Mouse (Mus musculus): Measurements from ENCODE around the gene Irf2. TPM values are rescaled to one million over a fixed set of nuclear protein-coding genes. Genes with fewer than 3 reads are reported as not detected.

The Irf2 gene
- polyA plus RNA-seq, 1 experiment from 2014 or later, result 23.1 TPM

DNA sequence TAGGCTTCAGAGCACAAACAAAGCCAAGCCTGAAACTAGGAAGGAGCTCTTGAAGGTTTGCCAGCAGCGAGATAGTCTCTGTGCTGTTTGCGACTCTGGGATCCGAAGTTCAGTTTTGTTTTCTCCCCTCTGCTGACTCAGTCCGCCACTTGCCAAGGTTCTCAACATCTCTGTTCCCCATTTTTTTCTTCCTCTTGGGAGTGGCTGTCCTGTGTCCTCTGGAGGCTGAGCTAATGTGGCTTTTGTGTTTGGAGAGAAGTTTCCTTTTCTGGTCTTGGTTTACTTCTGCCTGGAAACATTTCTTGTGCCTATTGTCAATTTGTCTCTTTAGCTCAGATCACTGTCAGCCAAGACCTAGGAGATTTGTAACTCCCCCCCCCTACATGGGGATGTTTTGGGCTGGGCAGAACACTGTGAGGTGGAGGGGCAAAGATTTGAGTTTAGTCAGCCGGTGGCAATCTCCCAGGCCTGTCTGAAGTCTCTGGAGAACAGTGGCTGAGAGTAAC, 103.2 kb downstream of the Irf2 start:
- TF ChIP-seq EP300 (IDR thresholded peaks at IDR 0.05; ENCODE audit: low read depth) (no peak), CTCF (IDR thresholded peaks at IDR 0.05; ENCODE audit: low read depth) (no peak)
- Histone ChIP-seq H3K9ac (replicated peaks) (peak overlapping the region; percentile 18; the same call in 1 of the 2 replicates), H3K27me3 (ENCODE audit: insufficient read depth, low read length) (no peaks in the 10 kb centered on the region), H3K4me3 (ENCODE audit: low read depth, low read length) (no peak overlapping the region), H3K9me3 (ENCODE audit: low read length) (no peaks in the 10 kb centered on the region), H3K4me1 (ENCODE audit: insufficient read depth) (peaks cover 40% of the 10 kb centered on the region), H3K36me3 (replicated peaks; ENCODE audit: insufficient read depth, low read length) (peaks cover 40% of the 10 kb centered on the region), H3K4me2 (ENCODE audit: low read depth, low read length) (peak overlapping the region; percentile 30), H3K27ac (ENCODE audit: low read depth) (peak overlapping the region; percentile 89)
- ATAC-seq (peak; percentile 44; the same call in 1 of the 2 replicates), DNase-seq (peak; percentile 48)
- 16% methylated on average over 5 of the region's 5 CpGs for WGBS (ENCODE audit: insufficient replicate concordance)

DNA sequence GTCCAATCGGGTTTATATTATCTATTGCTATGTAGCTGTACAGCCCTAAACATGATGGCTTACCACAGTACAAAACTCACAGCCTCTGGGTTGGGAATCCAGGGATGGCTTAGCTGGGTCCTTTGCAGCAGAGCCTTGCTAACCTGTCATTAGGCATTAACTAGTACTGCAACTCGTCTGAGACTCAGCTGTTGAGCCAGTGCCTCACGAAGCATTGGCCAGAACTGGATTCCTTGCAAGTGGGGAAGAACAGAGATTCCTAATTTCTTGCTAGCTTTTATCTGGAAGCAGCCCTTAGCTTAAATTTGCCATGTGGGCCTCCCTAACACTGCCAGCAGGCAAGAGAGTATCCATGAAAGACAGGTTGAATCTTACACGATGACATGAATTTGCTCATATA, 104.3 kb downstream of the Irf2 start:
- no peak overlapping the region for H3K4me3 ChIP-seq (ENCODE audit: low read depth, low read length)
- 0 out of 2 replicates have a peak overlapping the region, but pooled peaks have one; percentile 7 for H3K9ac ChIP-seq (replicated peaks)
- H3K9me3 ChIP-seq (ENCODE audit: low read length), result no peaks in the 10 kb centered on the region
- DNase-seq, result no peak
- peak overlapping the region; percentile 89 for H3K27ac ChIP-seq (ENCODE audit: low read depth)
- H3K4me1 ChIP-seq (ENCODE audit: insufficient read depth), result peaks cover 44% of the 10 kb centered on the region
- no peaks in the 10 kb centered on the region for H3K27me3 ChIP-seq (ENCODE audit: insufficient read depth, low read length)
- no peak overlapping the region for H3K4me2 ChIP-seq (ENCODE audit: low read depth, low read length)
- WGBS (ENCODE audit: insufficient replicate concordance), result 72% methylated on average over 4 of the region's 4 CpGs
- TF ChIP-seq EP300 (IDR thresholded peaks at IDR 0.05; ENCODE audit: low read depth) (no peak), CTCF (IDR thresholded peaks at IDR 0.05; ENCODE audit: low read depth) (no peak)
- peaks cover 44% of the 10 kb centered on the region for H3K36me3 ChIP-seq (replicated peaks; ENCODE audit: insufficient read depth, low read length)
- no peak for ATAC-seq

DNA sequence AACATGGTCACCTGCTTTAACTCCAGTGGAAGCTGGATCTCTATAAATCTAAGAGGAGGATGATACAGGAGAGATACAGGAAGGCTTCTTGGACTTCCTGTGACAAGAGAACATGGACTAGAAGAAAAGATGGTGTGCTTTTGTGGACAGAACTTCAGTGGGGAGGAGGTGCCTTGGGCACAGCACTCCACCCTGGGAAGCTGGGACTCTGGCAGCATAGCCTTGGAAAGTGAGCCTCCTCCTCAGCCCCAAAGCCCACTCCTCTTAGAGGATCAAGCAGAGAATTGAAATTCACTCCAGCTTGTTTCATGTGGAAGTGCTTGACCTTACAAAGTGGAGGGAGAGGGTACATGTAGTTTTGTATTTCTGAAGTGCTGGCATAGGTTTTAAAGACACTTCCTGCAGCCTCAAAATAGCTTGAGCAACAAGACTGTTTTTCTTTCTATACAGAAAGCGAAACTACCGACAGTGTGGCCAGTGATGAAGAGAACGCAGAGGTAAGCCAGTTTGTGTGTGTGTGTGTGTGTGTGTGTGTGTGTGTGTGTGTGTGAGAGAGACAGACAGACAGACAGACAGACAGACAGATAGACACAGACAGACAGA, 104.9 kb downstream of the Irf2 start:
- WGBS (ENCODE audit: insufficient replicate concordance), result 27% methylated on average over 3 of the region's 3 CpGs
- DNase-seq (no peak), ATAC-seq (peak; percentile 53)
- TF ChIP-seq CTCF (IDR thresholded peaks at IDR 0.05; ENCODE audit: low read depth) (no peak), EP300 (IDR thresholded peaks at IDR 0.05; ENCODE audit: low read depth) (no peak)
- H3K9me3 ChIP-seq (ENCODE audit: low read length), result no peaks in the 10 kb centered on the region
- H3K27me3 ChIP-seq (ENCODE audit: insufficient read depth, low read length), result no peaks in the 10 kb centered on the region
- H3K27ac ChIP-seq (ENCODE audit: low read depth), result peak overlapping the region; percentile 89
- H3K4me2 ChIP-seq (ENCODE audit: low read depth, low read length), result peak overlapping the region; percentile 52
- 0 out of 2 replicates have a peak overlapping the region, but pooled peaks have one; percentile 38 for H3K9ac ChIP-seq (replicated peaks)
- H3K4me1 ChIP-seq (ENCODE audit: insufficient read depth), result peaks cover 50% of the 10 kb centered on the region
- H3K4me3 ChIP-seq (ENCODE audit: low read depth, low read length), result no peak overlapping the region
- peaks cover 38% of the 10 kb centered on the region for H3K36me3 ChIP-seq (replicated peaks; ENCODE audit: insufficient read depth, low read length)

DNA sequence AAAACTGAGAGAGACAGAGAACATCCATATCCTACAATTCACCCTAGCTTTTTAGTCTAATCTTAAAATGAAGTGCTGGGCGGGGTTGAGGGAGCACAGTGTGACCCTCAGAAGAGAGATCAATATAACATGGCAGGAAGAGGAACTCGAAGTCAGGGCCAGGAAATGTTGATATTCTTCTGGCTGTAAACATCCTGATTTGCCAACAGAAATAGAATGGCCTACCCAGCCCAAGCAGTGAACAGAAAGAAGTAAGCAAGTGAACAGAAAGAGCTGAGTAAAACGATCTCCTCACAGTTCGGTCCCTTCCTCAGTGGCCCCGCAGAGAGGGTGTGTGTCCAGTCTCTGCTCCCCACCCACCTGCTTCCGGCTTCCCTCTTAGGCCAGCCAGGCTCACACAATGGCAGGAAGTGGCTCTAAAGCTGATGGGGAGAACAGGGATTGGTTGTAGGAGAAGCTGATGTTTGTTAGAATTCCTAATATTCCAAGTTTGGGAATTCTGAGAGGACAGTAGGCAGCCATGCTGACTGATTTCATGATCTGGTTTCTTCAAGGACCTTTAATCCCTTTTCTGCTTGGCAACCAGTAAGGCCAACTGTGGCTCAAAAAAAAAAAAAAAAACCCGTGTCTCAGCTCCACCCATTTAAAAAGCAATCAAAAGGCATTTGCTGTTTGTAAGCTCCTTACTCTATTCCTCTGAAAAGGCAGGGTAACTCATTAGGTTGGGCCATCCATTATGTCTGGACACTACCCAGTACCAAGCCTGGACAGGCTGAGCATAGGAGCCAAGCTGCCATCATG, 105.6 kb downstream of the Irf2 start:
- H3K4me1 ChIP-seq (ENCODE audit: insufficient read depth), result peaks cover 52% of the 10 kb centered on the region
- no peaks in the 10 kb centered on the region for H3K9me3 ChIP-seq (ENCODE audit: low read length)
- ATAC-seq, result peak; percentile 69
- peaks cover 33% of the 10 kb centered on the region for H3K36me3 ChIP-seq (replicated peaks; ENCODE audit: insufficient read depth, low read length)
- H3K27ac ChIP-seq (ENCODE audit: low read depth), result peak overlapping the region; percentile 89
- no peak overlapping the region for H3K4me3 ChIP-seq (ENCODE audit: low read depth, low read length)
- peak; percentile 63 for DNase-seq
- no peak for TF ChIP-seq CTCF (IDR thresholded peaks at IDR 0.05; ENCODE audit: low read depth)
- TF ChIP-seq EP300 (IDR thresholded peaks at IDR 0.05; ENCODE audit: low read depth), result peak; percentile 1
- no peaks in the 10 kb centered on the region for H3K27me3 ChIP-seq (ENCODE audit: insufficient read depth, low read length)
- no peak overlapping the region for H3K9ac ChIP-seq (replicated peaks)
- WGBS (ENCODE audit: insufficient replicate concordance), result 27% methylated on average over 7 of the region's 7 CpGs
- H3K4me2 ChIP-seq (ENCODE audit: low read depth, low read length), result peak overlapping the region; percentile 52

GRCm38 (mm10) chr8:46845891-46846290, 106.4 kb downstream of the Irf2 start:
- WGBS (ENCODE audit: insufficient replicate concordance), result 82% methylated on average over 9 of the region's 9 CpGs
- Histone ChIP-seq H3K4me3 (ENCODE audit: low read depth, low read length) (no peak overlapping the region), H3K27ac (ENCODE audit: low read depth) (peak overlapping the region; percentile 89), H3K4me2 (ENCODE audit: low read depth, low read length) (no peak overlapping the region), H3K9ac (replicated peaks) (no peak overlapping the region), H3K36me3 (replicated peaks; ENCODE audit: insufficient read depth, low read length) (peaks cover 30% of the 10 kb centered on the region), H3K9me3 (ENCODE audit: low read length) (no peaks in the 10 kb centered on the region), H3K27me3 (ENCODE audit: insufficient read depth, low read length) (no peaks in the 10 kb centered on the region), H3K4me1 (ENCODE audit: insufficient read depth) (peaks cover 56% of the 10 kb centered on the region)
- ATAC-seq (no peak), DNase-seq (no peak)
- no peak for TF ChIP-seq EP300 (IDR thresholded peaks at IDR 0.05; ENCODE audit: low read depth)
- TF ChIP-seq CTCF (IDR thresholded peaks at IDR 0.05; ENCODE audit: low read depth), result no peak

GRCm38 (mm10) chr8:46846893-46847292, 107.4 kb downstream of the Irf2 start:
- Histone ChIP-seq H3K27me3 (ENCODE audit: insufficient read depth, low read length) (no peaks in the 10 kb centered on the region), H3K4me1 (ENCODE audit: insufficient read depth) (peaks cover 58% of the 10 kb centered on the region), H3K36me3 (replicated peaks; ENCODE audit: insufficient read depth, low read length) (peaks cover 30% of the 10 kb centered on the region), H3K4me3 (ENCODE audit: low read depth, low read length) (no peak overlapping the region), H3K27ac (ENCODE audit: low read depth) (no peak overlapping the region), H3K9me3 (ENCODE audit: low read length) (no peaks in the 10 kb centered on the region), H3K9ac (replicated peaks) (no peak overlapping the region), H3K4me2 (ENCODE audit: low read depth, low read length) (no peak overlapping the region)
- no peak for TF ChIP-seq CTCF (IDR thresholded peaks at IDR 0.05; ENCODE audit: low read depth)
- TF ChIP-seq EP300 (IDR thresholded peaks at IDR 0.05; ENCODE audit: low read depth), result no peak
- DNase-seq, result no peak
- no peak for ATAC-seq
- 90% methylated on average over 5 of the region's 5 CpGs for WGBS (ENCODE audit: insufficient replicate concordance)

Data from liver, postnatal 0 days (tissue).